Mouse (Mus musculus) heart, embryonic 16.5 days (tissue): ENCODE measurements around the gene Mau2. TPM values are rescaled to one million over a fixed set of nuclear protein-coding genes. Genes with fewer than 3 reads are reported as not detected.
"Not testable (repeated sequence)": the region's sequence is repeated elsewhere in the genome, so short reads cannot be mapped to it uniquely, and the experiment has no call there.

ENCODE experiments used
- ATAC-seq: fragments of 200-750 bp; cut with Nextera tagmentation; replicated peaks from 2 replicates; pipeline ENCODE4 v1.8.0; 2017; ENCODE audit warnings: moderate number of reproducible peaks; ENCODE audit not compliant: insufficient read depth, low FRiP score; ENCODE audit errors: extremely low read depth
- H3K27ac ChIP-seq: fragments of 300-500 bp; sonication (generic); 2 replicates; pipeline ENCODE4 v1.5.1; 2014; ENCODE audit warnings: mild to moderate bottlenecking, low read length, control low read depth, moderate library complexity
- H3K27me3 ChIP-seq: fragments of 300-500 bp; sonication (generic); 2 replicates; pipeline ENCODE4 v1.6.1; 2014; ENCODE audit warnings: low read length, mixed read lengths; ENCODE audit not compliant: control insufficient read depth, insufficient read depth
- H3K36me3 ChIP-seq: fragments of 300-500 bp; sonication (generic); 2 replicates; pipeline ENCODE4 v1.6.1; 2014; ENCODE audit not compliant: control insufficient read depth, insufficient read depth
- H3K4me1 ChIP-seq: fragments of 300-500 bp; sonication (generic); 2 replicates; pipeline ENCODE4 v1.6.1; 2014; ENCODE audit warnings: low read length, mixed read lengths; ENCODE audit not compliant: control insufficient read depth, insufficient read depth
- H3K4me2 ChIP-seq: fragments of 300-500 bp; sonication (generic); 2 replicates; pipeline ENCODE4 v1.6.1; 2014; ENCODE audit warnings: low read depth, mild to moderate bottlenecking, control low read depth, low read length
- H3K4me3 ChIP-seq: fragments of 300-500 bp; sonication (generic); 2 replicates; pipeline ENCODE4 v1.5.1; 2014; ENCODE audit warnings: mild to moderate bottlenecking, control low read depth, low read length
- H3K9ac ChIP-seq: fragments of 300-500 bp; sonication (generic); 2 replicates; pipeline ENCODE4 v1.6.1; 2014; ENCODE audit warnings: low read length, control low read depth
- H3K9me3 ChIP-seq: fragments of 300-500 bp; sonication (generic); replicated peaks from 2 replicates; pipeline ENCODE4 v1.6.1; 2016; ENCODE audit warnings: low read length; ENCODE audit not compliant: control insufficient read depth
- WGBS: fragments of 180-500 bp; shearing (Covaris S2); extraction: QIAGEN DNeasy Blood & Tissue Kit; methylation state at CpG from one replicate; pipeline ENCODE4 v1.1.7; 2014; 5-methylcytosine and 5-hydroxymethylcytosine counted together
- polyA plus RNA-seq: library from polyadenylated mRNA; unstranded; fragments of >200 nt; fragmentation: Nextera tagmentation; extraction: Ambion mirVana; gene quantifications from 2 replicates; pipeline ENCODE4 v1.2.1, GENCODE M21; 2015

Gene Mau2
- polyA plus RNA-seq, 1 experiment from 2014 or later, result 38.4 TPM

GRCm38 (mm10) chr8:70037994-70038393 is 4.5 kb downstream of the Mau2 start:
- 92% methylated on average over 1 of the region's 1 CpGs for WGBS
- ATAC-seq, result no peak
- Histone ChIP-seq H3K9me3 (no peaks in the 10 kb centered on the region), H3K4me2 (no peak overlapping the region), H3K4me3 (no peak overlapping the region), H3K27ac (no peak overlapping the region), H3K36me3 (no peaks in the 10 kb centered on the region; the same call in 1 of the 2 replicates), H3K4me1 (peaks cover 12% of the 10 kb centered on the region), H3K27me3 (no peaks in the 10 kb centered on the region), H3K9ac (no peak overlapping the region)

- Histone ChIP-seq H3K9me3 (no peaks in the 10 kb centered on the region), H3K4me2 (no peak overlapping the region), H3K27me3 (no peaks in the 10 kb centered on the region), H3K4me1 (peaks cover 7% of the 10 kb centered on the region), H3K9ac (no peak overlapping the region), H3K27ac (peak overlapping the region; percentile 6; the same call in 1 of the 2 replicates), H3K4me3 (no peak overlapping the region), H3K36me3 (peaks cover 49% of the 10 kb centered on the region)
- no peak for ATAC-seq
- WGBS, result 45% methylated on average over 1 of the region's 1 CpGs
Measured at GRCm38 (mm10) chr8:70030255-70030654, 12.3 kb downstream of the Mau2 start.

GRCm38 (mm10) chr8:70026151-70026550 is 16.4 kb downstream of the Mau2 start:
- 82% methylated on average over 2 of the region's 2 CpGs for WGBS
- H3K27ac ChIP-seq, result no peak overlapping the region
- H3K9ac ChIP-seq, result no peak overlapping the region
- no peaks in the 10 kb centered on the region for H3K9me3 ChIP-seq
- H3K27me3 ChIP-seq, result no peaks in the 10 kb centered on the region
- peaks cover 84% of the 10 kb centered on the region for H3K36me3 ChIP-seq
- H3K4me1 ChIP-seq, result peaks cover 7% of the 10 kb centered on the region
- no peak for ATAC-seq
- H3K4me3 ChIP-seq, result no peak overlapping the region
- H3K4me2 ChIP-seq, result no peak overlapping the region

GRCm38 (mm10) chr8:70023596-70023995 is 18.9 kb downstream of the Mau2 start:
- peaks cover 91% of the 10 kb centered on the region for H3K36me3 ChIP-seq
- H3K4me3 ChIP-seq, result no peak overlapping the region
- no peaks in the 10 kb centered on the region for H3K27me3 ChIP-seq
- no peak overlapping the region for H3K9ac ChIP-seq
- H3K27ac ChIP-seq, result no peak overlapping the region
- H3K4me2 ChIP-seq, result no peak overlapping the region
- H3K4me1 ChIP-seq, result no peaks in the 10 kb centered on the region
- ATAC-seq, result no peak
- WGBS, result 72% methylated on average over 8 of the region's 8 CpGs
- H3K9me3 ChIP-seq, result no peaks in the 10 kb centered on the region

GRCm38 (mm10) chr8:70015017-70015416 is 27.5 kb downstream of the Mau2 start:
- Histone ChIP-seq H3K4me3 (no peak overlapping the region), H3K36me3 (peaks cover 28% of the 10 kb centered on the region), H3K27ac (no peak overlapping the region), H3K9ac (no peak overlapping the region), H3K4me1 (no peaks in the 10 kb centered on the region), H3K9me3 (no peaks in the 10 kb centered on the region), H3K4me2 (no peak overlapping the region), H3K27me3 (no peaks in the 10 kb centered on the region)
- no peak for ATAC-seq
- 67% methylated on average over 1 of the region's 1 CpGs for WGBS

- 85% methylated on average over 1 of the region's 1 CpGs for WGBS
- no peak for ATAC-seq
- no peaks in the 10 kb centered on the region for H3K4me1 ChIP-seq
Measured at GRCm38 (mm10) chr8:70012763-70013162, 29.8 kb downstream of the Mau2 start.

GRCm38 (mm10) chr8:70012350-70012749 is 30.2 kb downstream of the Mau2 start:
- Histone ChIP-seq H3K27me3 (no peaks in the 10 kb centered on the region), H3K27ac (no peak overlapping the region), H3K9me3 (no peaks in the 10 kb centered on the region), H3K9ac (no peak overlapping the region), H3K4me2 (no peak overlapping the region), H3K4me3 (no peak overlapping the region), H3K36me3 (peaks cover 8% of the 10 kb centered on the region), H3K4me1 (no peaks in the 10 kb centered on the region)
- ATAC-seq, result no peak; the same call in 1 of the 2 replicates
- WGBS, result 71% methylated on average over 3 of the region's 3 CpGs

More at GRCm38 (mm10) chr8:70012763-70013162, 29.8 kb downstream of the Mau2 start:
- H3K4me3 ChIP-seq, result no peak overlapping the region
- H3K27me3 ChIP-seq, result no peaks in the 10 kb centered on the region
- no peak overlapping the region for H3K4me2 ChIP-seq
- H3K9me3 ChIP-seq, result no peaks in the 10 kb centered on the region
- no peak overlapping the region for H3K9ac ChIP-seq
- peaks cover 8% of the 10 kb centered on the region for H3K36me3 ChIP-seq
- no peak overlapping the region for H3K27ac ChIP-seq

- not testable (repeated sequence) for H3K27me3 ChIP-seq, H3K4me1 ChIP-seq, H3K4me2 ChIP-seq, ATAC-seq, H3K27ac ChIP-seq, H3K9me3 ChIP-seq, H3K36me3 ChIP-seq, H3K9ac ChIP-seq, H3K4me3 ChIP-seq
- 90% methylated on average over 14 of the region's 14 CpGs for WGBS
Measured at GRCm38 (mm10) chr8:70010796-70011195, 31.7 kb downstream of the Mau2 start.

GRCm38 (mm10) chr8:70005178-70005577 is 37.4 kb downstream of the Mau2 start:
- no peak overlapping the region for H3K4me2 ChIP-seq
- no peaks in the 10 kb centered on the region for H3K9me3 ChIP-seq
- peak; percentile 18; the same call in 1 of the 2 replicates for ATAC-seq
- no peak overlapping the region for H3K9ac ChIP-seq
- 0 out of 2 replicates have a peak, but pooled peaks cover 4% of the 10 kb centered on the region for H3K4me1 ChIP-seq
- no peaks in the 10 kb centered on the region for H3K36me3 ChIP-seq
- no peak overlapping the region for H3K4me3 ChIP-seq
- no peaks in the 10 kb centered on the region for H3K27me3 ChIP-seq
- H3K27ac ChIP-seq, result no peak overlapping the region
- WGBS, result 38% methylated on average over 2 of the region's 2 CpGs
